ENCODE assay signal across 19 mouse cellular contexts in genomic region chr1:105794670-105795069, GRCm38 (mm10). TPM values are rescaled to one million over a fixed set of nuclear protein-coding genes. Genes with fewer than 3 reads are reported as not detected.
DNase-seq lines count a peak whose midpoint lies in the region; ATAC-seq lines count a peak whose summit lies in the region.
"Had no signal": no experiment of that assay in that cellular context is flagged by ENCODE, and none has a peak within 500 bp of the region (broad histone marks: within the 10 kb centered on the region; RNA-seq: fewer than 3 reads in every experiment).

No protein-coding gene starts in this region.

- 0 out of 2 replicates have a peak, but pooled peaks have one; percentile 50 for ATAC-seq in intestine, embryonic 16.5 days
- ATAC-seq: forebrain, embryonic 13.5 days; forebrain, embryonic 15.5 days; forebrain, postnatal 0 days had no signal

- H3K27me3 ChIP-seq in intestine, embryonic 16.5 days (replicated peaks; ENCODE audit: control insufficient read depth, insufficient read depth, low read length) = no peaks in the 10 kb centered on the region
- H3K27me3 ChIP-seq: embryonic facial prominence, embryonic 12.5 days; forebrain, embryonic 13.5 days; forebrain, embryonic 15.5 days had no signal

- no peaks in the 10 kb centered on the region for H3K9me3 ChIP-seq in intestine, embryonic 16.5 days (ENCODE audit: control insufficient read depth, low read length)
- H3K9me3 ChIP-seq: embryonic facial prominence, embryonic 10.5 days; embryonic facial prominence, embryonic 12.5 days; forebrain, embryonic 13.5 days; forebrain, embryonic 15.5 days had no signal

- 67% methylated on average over 6 of the region's 6 CpGs for WGBS in intestine, embryonic 16.5 days

- no peak overlapping the region for H3K4me2 ChIP-seq in intestine, embryonic 16.5 days (ENCODE audit: low read depth, low read length)
- H3K4me2 ChIP-seq: embryonic facial prominence, embryonic 12.5 days; forebrain, embryonic 13.5 days; forebrain, embryonic 15.5 days had no signal

- H3K4me3 ChIP-seq in intestine, embryonic 16.5 days (ENCODE audit: low read length) = no peak overlapping the region
- H3K4me3 ChIP-seq: embryonic facial prominence, embryonic 10.5 days; embryonic facial prominence, embryonic 12.5 days; forebrain, embryonic 13.5 days; forebrain, embryonic 15.5 days had no signal

- no peaks in the 10 kb centered on the region for H3K36me3 ChIP-seq in intestine, embryonic 16.5 days (ENCODE audit: control insufficient read depth, insufficient read depth, low read length)
- H3K36me3 ChIP-seq: embryonic facial prominence, embryonic 10.5 days; embryonic facial prominence, embryonic 12.5 days; forebrain, embryonic 15.5 days had no signal

- no peak overlapping the region for H3K9ac ChIP-seq in intestine, embryonic 16.5 days (ENCODE audit: low read depth, low read length)
- H3K9ac ChIP-seq: embryonic facial prominence, embryonic 12.5 days; forebrain, embryonic 13.5 days; forebrain, embryonic 15.5 days; forebrain, postnatal 0 days had no signal

- peak; percentile 27 for DNase-seq in kidney, adult 9 months
- DNase-seq in kidney, postnatal 10 days = no peak
- DNase-seq in thymus, postnatal 14 days = no peak
- DNase-seq in embryo, embryonic 10 days (ENCODE audit: low spot score) = no peak
- DNase-seq: adrenal gland, adult 2 months; adrenal gland, postnatal 10 days; adrenal gland, postnatal 25 days; cerebellum, adult 11 months; cerebellum, adult 18-20 months; cerebellum, adult 8-10 months; cerebellum, adult 9-11 months; cerebellum, postnatal 14 days; cerebellum, postnatal 36 days; forebrain, postnatal 0 days had no signal

- 0 out of 2 replicates have a peak, but pooled peaks cover 7% of the 10 kb centered on the region for H3K4me1 ChIP-seq in intestine, embryonic 16.5 days (ENCODE audit: control insufficient read depth, insufficient read depth, low read length)
- H3K4me1 ChIP-seq: embryonic facial prominence, embryonic 10.5 days; embryonic facial prominence, embryonic 12.5 days; forebrain, embryonic 13.5 days; forebrain, embryonic 15.5 days had no signal

- peak overlapping the region; percentile 39 for H3K27ac ChIP-seq in intestine, embryonic 16.5 days (ENCODE audit: low read length)
- H3K27ac ChIP-seq: embryonic facial prominence, embryonic 10.5 days; embryonic facial prominence, embryonic 12.5 days; forebrain, embryonic 13.5 days; forebrain, embryonic 15.5 days had no signal

RNA-seq across cellular contexts. Expression of gene Tnfrsf11a, which starts 14.2 kb away (rescaled TPM):
- 7.0 and 8.4 TPM in 2 replicates for polyA plus RNA-seq in intestine, embryonic 16.5 days (2015; fragmentation: Nextera tagmentation; extraction: Ambion mirVana)
